Mouse (Mus musculus): ENCODE measurements around the gene Ripor3. TPM values are rescaled to one million over a fixed set of nuclear protein-coding genes. Genes with fewer than 3 reads are reported as not detected.

Ripor3 gene
- polyA plus RNA-seq, 1 experiment from 2014 or later, result 0.12 TPM

DNA sequence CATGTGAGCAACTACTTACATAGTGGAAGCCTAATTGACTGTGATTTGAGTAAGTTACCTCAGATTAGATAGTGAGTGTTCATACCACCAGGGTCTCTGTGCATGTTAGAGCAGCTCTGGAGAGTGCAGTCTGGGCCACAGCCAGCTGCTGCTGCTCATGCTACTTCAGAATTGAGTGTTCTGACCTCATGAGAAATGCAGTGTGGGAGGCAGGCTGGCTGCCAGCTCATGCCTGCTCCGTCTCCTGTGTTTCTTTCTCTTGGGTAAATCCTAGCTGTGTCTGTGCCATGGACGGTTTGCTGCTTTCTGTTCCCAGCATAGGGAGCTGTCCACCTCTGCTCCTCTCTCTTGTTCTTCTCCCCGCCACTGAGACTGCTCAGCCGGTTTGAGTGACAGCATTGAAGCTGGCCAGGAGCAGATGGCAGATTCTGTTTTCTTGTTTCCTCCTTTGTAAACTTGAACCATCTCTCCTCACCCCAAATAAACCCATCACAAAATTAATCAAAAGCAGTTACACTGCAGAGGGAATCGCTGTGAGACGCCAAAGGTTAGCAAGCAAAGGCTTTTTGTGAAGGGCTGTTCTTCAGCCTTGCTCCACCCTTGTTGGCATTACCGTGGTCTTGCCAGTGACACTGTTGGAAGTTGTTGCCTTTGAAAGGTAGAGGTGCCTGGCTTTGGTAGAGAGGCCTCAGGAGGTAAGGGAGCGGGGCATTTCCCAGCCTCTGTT lies 68.1 kb downstream of the Ripor3 start:
- no peak overlapping the region for H3K4me2 ChIP-seq (ENCODE audit: low read depth)
- WGBS, result 58% methylated on average over 8 of the region's 8 CpGs
- no peaks in the 10 kb centered on the region for H3K27me3 ChIP-seq (ENCODE audit: control insufficient read depth, insufficient read depth, low read length)
- no peak overlapping the region for H3K4me3 ChIP-seq (ENCODE audit: low read depth, low read length)
- no peak for ATAC-seq (ENCODE audit: insufficient read depth, low FRiP score, low TSS enrichment)
- H3K27ac ChIP-seq (ENCODE audit: low read depth, low read length), result no peak overlapping the region
- no peaks in the 10 kb centered on the region for H3K9me3 ChIP-seq (ENCODE audit: control insufficient read depth, low read length)
- no peak for DNase-seq (ENCODE audit: low spot score)
- no peaks in the 10 kb centered on the region for H3K36me3 ChIP-seq (ENCODE audit: control insufficient read depth, insufficient read depth, low read length)
- H3K9ac ChIP-seq (ENCODE audit: low read length), result no peak overlapping the region
- H3K4me1 ChIP-seq (ENCODE audit: control insufficient read depth, insufficient read depth, low read length), result peaks cover 14% of the 10 kb centered on the region

- Histone ChIP-seq H3K4me3 (ENCODE audit: low read depth, low read length) (no peak overlapping the region), H3K36me3 (ENCODE audit: control insufficient read depth, insufficient read depth, low read length) (no peaks in the 10 kb centered on the region), H3K4me1 (ENCODE audit: control insufficient read depth, insufficient read depth, low read length) (peaks cover 14% of the 10 kb centered on the region), H3K27ac (ENCODE audit: low read depth, low read length) (no peak overlapping the region), H3K9me3 (ENCODE audit: control insufficient read depth, low read length) (no peaks in the 10 kb centered on the region), H3K4me2 (ENCODE audit: low read depth) (no peak overlapping the region), H3K9ac (ENCODE audit: low read length) (no peak overlapping the region; the same call in 1 of the 2 replicates), H3K27me3 (ENCODE audit: control insufficient read depth, insufficient read depth, low read length) (no peaks in the 10 kb centered on the region)
- DNase-seq (ENCODE audit: low spot score) (no peak), ATAC-seq (ENCODE audit: insufficient read depth, low FRiP score, low TSS enrichment) (no peak)
- WGBS, result 44% methylated on average over 6 of the region's 6 CpGs
Measured at GRCm38 (mm10) chr2:167941745-167942176, 68.7 kb downstream of the Ripor3 start.

DNA sequence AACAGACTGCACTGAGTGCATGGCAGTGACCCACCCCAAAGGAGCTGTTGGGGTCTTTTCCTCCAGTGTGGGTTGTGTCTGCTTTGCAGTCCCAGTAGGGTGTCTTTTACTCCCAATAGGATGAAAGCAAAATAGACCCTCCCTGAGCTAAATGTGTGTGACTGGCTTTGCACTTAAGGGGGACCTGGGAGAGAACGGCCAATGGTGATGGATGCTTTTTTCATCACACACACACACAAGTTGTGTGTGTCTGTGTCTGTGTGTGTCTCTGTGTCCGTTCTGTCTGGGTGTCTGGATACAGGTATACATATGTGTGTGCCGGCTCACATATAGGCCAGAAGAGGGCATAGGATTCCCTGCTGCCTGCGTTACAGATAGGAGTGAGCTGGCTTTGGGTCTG lies 69.1 kb downstream of the Ripor3 start:
- H3K4me1 ChIP-seq (ENCODE audit: control insufficient read depth, insufficient read depth, low read length), result peaks cover 14% of the 10 kb centered on the region
- no peak for DNase-seq (ENCODE audit: low spot score)
- H3K4me2 ChIP-seq (ENCODE audit: low read depth), result no peak overlapping the region
- no peak overlapping the region for H3K27ac ChIP-seq (ENCODE audit: low read depth, low read length)
- no peak overlapping the region; the same call in 1 of the 2 replicates for H3K9ac ChIP-seq (ENCODE audit: low read length)
- H3K9me3 ChIP-seq (ENCODE audit: control insufficient read depth, low read length), result no peaks in the 10 kb centered on the region
- H3K27me3 ChIP-seq (ENCODE audit: control insufficient read depth, insufficient read depth, low read length), result no peaks in the 10 kb centered on the region
- 48% methylated on average over 4 of the region's 4 CpGs for WGBS
- no peaks in the 10 kb centered on the region for H3K36me3 ChIP-seq (ENCODE audit: control insufficient read depth, insufficient read depth, low read length)
- ATAC-seq (ENCODE audit: insufficient read depth, low FRiP score, low TSS enrichment), result no peak
- no peak overlapping the region for H3K4me3 ChIP-seq (ENCODE audit: low read depth, low read length)

DNA sequence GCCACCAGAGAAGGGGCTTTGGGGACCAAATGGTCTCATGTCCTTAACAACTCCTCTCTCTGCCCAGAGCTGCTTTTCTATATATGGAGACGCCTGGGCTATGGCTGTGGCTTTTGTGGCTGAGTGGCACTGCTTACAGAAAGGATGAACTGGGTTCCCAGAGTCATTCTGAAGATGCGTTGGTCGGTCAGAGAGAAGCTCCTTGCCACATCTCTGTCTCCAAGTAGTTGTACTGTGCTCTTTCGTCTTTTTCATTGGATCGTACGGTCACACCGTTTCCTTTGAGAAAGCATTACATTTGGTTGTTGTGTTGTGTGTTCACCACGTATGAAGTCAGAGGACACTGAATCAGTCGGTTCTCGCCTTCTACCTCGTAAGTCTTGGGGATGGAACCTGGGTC lies 69.8 kb downstream of the Ripor3 start:
- DNase-seq (ENCODE audit: low spot score) (no peak), ATAC-seq (ENCODE audit: insufficient read depth, low FRiP score, low TSS enrichment) (no peak)
- peaks cover 14% of the 10 kb centered on the region for H3K4me1 ChIP-seq (ENCODE audit: control insufficient read depth, insufficient read depth, low read length)
- no peak overlapping the region for H3K4me2 ChIP-seq (ENCODE audit: low read depth)
- H3K27me3 ChIP-seq (ENCODE audit: control insufficient read depth, insufficient read depth, low read length), result no peaks in the 10 kb centered on the region
- H3K27ac ChIP-seq (ENCODE audit: low read depth, low read length), result no peak overlapping the region
- no peaks in the 10 kb centered on the region for H3K36me3 ChIP-seq (ENCODE audit: control insufficient read depth, insufficient read depth, low read length)
- WGBS, result 91% methylated on average over 11 of the region's 11 CpGs
- no peaks in the 10 kb centered on the region for H3K9me3 ChIP-seq (ENCODE audit: control insufficient read depth, low read length)
- H3K4me3 ChIP-seq (ENCODE audit: low read depth, low read length), result no peak overlapping the region
- H3K9ac ChIP-seq (ENCODE audit: low read length), result no peak overlapping the region

DNA sequence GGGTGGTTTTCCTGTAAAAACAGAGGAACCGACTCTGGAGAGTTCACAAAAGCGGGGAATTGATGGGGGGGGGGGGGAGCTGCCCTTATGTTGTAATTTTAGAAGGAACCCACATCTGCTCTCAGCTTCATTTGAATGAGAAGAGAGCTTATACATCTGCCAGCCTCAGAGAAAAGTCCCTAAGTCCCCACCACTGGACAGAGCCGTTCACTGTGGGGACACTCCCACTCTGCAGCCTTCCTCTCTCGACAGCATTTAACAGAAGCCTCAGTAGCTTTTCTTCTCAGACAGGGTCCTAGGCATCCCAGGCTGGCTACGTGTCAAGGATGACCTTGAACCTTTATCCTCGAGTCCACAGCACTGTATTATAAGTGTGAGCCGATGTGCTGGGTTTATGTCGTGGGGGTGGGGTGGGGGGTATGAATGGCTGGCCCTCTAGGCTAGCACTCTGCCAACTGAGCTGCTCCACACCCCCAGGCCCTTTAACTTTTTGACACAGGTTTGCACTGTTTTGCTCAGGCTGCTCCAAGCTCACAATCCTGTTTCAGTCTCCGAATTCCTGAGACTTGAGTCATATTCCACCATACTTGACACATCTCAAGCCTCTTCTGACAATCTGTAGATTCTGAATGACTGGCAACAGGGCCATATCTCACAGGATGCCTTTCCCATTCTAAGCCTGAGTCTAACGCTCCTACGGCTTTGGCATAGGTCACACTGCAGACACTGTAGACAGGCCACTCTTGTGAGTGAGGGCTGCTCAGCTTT lies 70.6 kb downstream of the Ripor3 start:
- H3K4me2 ChIP-seq (ENCODE audit: low read depth), result no peak overlapping the region
- WGBS, result 62% methylated on average over 11 of the region's 11 CpGs
- ATAC-seq (ENCODE audit: insufficient read depth, low FRiP score, low TSS enrichment) (no peak), DNase-seq (ENCODE audit: low spot score) (no peak)
- peaks cover 10% of the 10 kb centered on the region for H3K4me1 ChIP-seq (ENCODE audit: control insufficient read depth, insufficient read depth, low read length)
- no peak overlapping the region for H3K27ac ChIP-seq (ENCODE audit: low read depth, low read length)
- H3K27me3 ChIP-seq (ENCODE audit: control insufficient read depth, insufficient read depth, low read length), result no peaks in the 10 kb centered on the region
- H3K9ac ChIP-seq (ENCODE audit: low read length), result no peak overlapping the region
- H3K9me3 ChIP-seq (ENCODE audit: control insufficient read depth, low read length), result no peaks in the 10 kb centered on the region
- no peak overlapping the region for H3K4me3 ChIP-seq (ENCODE audit: low read depth, low read length)
- no peaks in the 10 kb centered on the region for H3K36me3 ChIP-seq (ENCODE audit: control insufficient read depth, insufficient read depth, low read length)

- Histone ChIP-seq H3K36me3 (ENCODE audit: control insufficient read depth, insufficient read depth, low read length) (no peaks in the 10 kb centered on the region), H3K27ac (ENCODE audit: low read depth, low read length) (no peak overlapping the region), H3K4me1 (ENCODE audit: control insufficient read depth, insufficient read depth, low read length) (peaks cover 4% of the 10 kb centered on the region), H3K9ac (ENCODE audit: low read length) (no peak overlapping the region), H3K4me3 (ENCODE audit: low read depth, low read length) (no peak overlapping the region), H3K9me3 (ENCODE audit: control insufficient read depth, low read length) (no peaks in the 10 kb centered on the region), H3K27me3 (ENCODE audit: control insufficient read depth, insufficient read depth, low read length) (no peaks in the 10 kb centered on the region), H3K4me2 (ENCODE audit: low read depth) (no peak overlapping the region)
- ATAC-seq (ENCODE audit: insufficient read depth, low FRiP score, low TSS enrichment), result no peak
- no peak for DNase-seq (ENCODE audit: low spot score)
- WGBS, result 50% methylated on average over 4 of the region's 4 CpGs
Measured at GRCm38 (mm10) chr2:167939204-167939603, 71.2 kb downstream of the Ripor3 start.

GRCm38 (mm10) chr2:167938786-167939185 lies 71.6 kb downstream of the Ripor3 start:
- Histone ChIP-seq H3K9me3 (ENCODE audit: control insufficient read depth, low read length) (no peaks in the 10 kb centered on the region), H3K4me3 (ENCODE audit: low read depth, low read length) (no peak overlapping the region), H3K9ac (ENCODE audit: low read length) (no peak overlapping the region), H3K27me3 (ENCODE audit: control insufficient read depth, insufficient read depth, low read length) (no peaks in the 10 kb centered on the region), H3K36me3 (ENCODE audit: control insufficient read depth, insufficient read depth, low read length) (no peaks in the 10 kb centered on the region), H3K27ac (ENCODE audit: low read depth, low read length) (no peak overlapping the region), H3K4me2 (ENCODE audit: low read depth) (no peak overlapping the region), H3K4me1 (ENCODE audit: control insufficient read depth, insufficient read depth, low read length) (peaks cover 5% of the 10 kb centered on the region)
- ATAC-seq (ENCODE audit: insufficient read depth, low FRiP score, low TSS enrichment) (no peak), DNase-seq (ENCODE audit: low spot score) (no peak)
- 80% methylated on average over 3 of the region's 3 CpGs for WGBS

DNA sequence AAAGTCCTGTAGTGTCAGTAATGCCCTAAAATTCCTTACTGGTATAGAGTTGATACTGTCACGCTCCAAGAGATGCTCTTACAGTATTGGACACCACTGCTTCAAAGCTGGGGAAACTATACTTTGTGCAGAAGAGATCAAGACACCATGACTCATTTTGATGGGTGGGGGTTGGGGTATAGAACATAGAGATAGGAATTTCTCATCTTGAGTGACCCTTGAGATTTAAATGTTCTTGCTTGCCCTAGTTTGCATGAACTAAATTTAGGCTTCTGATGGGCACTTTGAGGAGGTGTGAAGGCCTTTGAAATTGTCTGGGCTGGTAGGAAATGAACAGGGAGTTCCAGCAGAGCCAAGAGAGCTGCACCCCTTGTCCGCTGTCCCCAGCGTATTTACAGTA lies 74.5 kb downstream of the Ripor3 start:
- no peak overlapping the region for H3K4me3 ChIP-seq (ENCODE audit: low read depth, low read length)
- H3K27ac ChIP-seq (ENCODE audit: low read depth, low read length), result no peak overlapping the region
- H3K27me3 ChIP-seq (ENCODE audit: control insufficient read depth, insufficient read depth, low read length), result no peaks in the 10 kb centered on the region
- ATAC-seq (ENCODE audit: insufficient read depth, low FRiP score, low TSS enrichment) (no peak), DNase-seq (ENCODE audit: low spot score) (no peak)
- no peaks in the 10 kb centered on the region for H3K9me3 ChIP-seq (ENCODE audit: control insufficient read depth, low read length)
- H3K36me3 ChIP-seq (ENCODE audit: control insufficient read depth, insufficient read depth, low read length), result no peaks in the 10 kb centered on the region
- WGBS, result 81% methylated on average over 3 of the region's 3 CpGs
- peaks cover 9% of the 10 kb centered on the region for H3K4me1 ChIP-seq (ENCODE audit: control insufficient read depth, insufficient read depth, low read length)
- H3K4me2 ChIP-seq (ENCODE audit: low read depth), result no peak overlapping the region
- no peak overlapping the region for H3K9ac ChIP-seq (ENCODE audit: low read length)

DNA sequence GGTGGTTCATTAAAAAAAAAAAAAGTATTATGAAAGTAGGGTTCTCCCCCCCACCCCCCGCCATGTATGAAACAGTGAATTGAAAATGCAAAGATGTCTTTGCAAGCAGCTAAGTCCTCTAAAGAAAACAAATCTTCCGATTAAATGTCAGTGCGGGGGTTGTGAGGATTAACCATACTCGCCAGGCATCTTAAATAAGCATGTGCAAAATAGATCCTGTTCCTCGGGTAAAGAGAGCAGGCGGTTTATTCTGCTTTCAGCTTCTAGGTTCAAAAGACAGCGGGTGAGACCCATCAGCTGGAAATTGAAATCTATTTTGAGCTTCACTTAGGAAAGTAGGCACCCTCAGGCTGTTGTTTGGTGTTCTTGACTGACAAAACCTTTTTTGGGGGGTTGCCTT lies 77.0 kb downstream of the Ripor3 start:
- WGBS, result 66% methylated on average over 7 of the region's 7 CpGs
- H3K27ac ChIP-seq (ENCODE audit: low read depth, low read length), result no peak overlapping the region

More for the DNA sequence above, 77.0 kb downstream of the Ripor3 start:
- no peaks in the 10 kb centered on the region for H3K27me3 ChIP-seq (ENCODE audit: control insufficient read depth, insufficient read depth, low read length)
- no peaks in the 10 kb centered on the region for H3K9me3 ChIP-seq (ENCODE audit: control insufficient read depth, low read length)
- peak overlapping the region; percentile 90 for H3K9ac ChIP-seq (ENCODE audit: low read length)
- H3K36me3 ChIP-seq (ENCODE audit: control insufficient read depth, insufficient read depth, low read length), result no peaks in the 10 kb centered on the region
- ATAC-seq (ENCODE audit: insufficient read depth, low FRiP score, low TSS enrichment), result no peak
- DNase-seq (ENCODE audit: low spot score), result no peak
- peak overlapping the region; percentile 96 for H3K4me3 ChIP-seq (ENCODE audit: low read depth, low read length)
- peak overlapping the region; percentile 49 for H3K4me2 ChIP-seq (ENCODE audit: low read depth)
- H3K4me1 ChIP-seq (ENCODE audit: control insufficient read depth, insufficient read depth, low read length), result peaks cover 9% of the 10 kb centered on the region
